Mouse (Mus musculus) splenic B cell, adult 2 months (primary cell): ENCODE measurements around the gene Cep170b.
A peak's percentile ranks its signal among the peaks of the same experiment; 100 is the strongest.

Source experiments
- DNase-seq: peaks from one replicate; pipeline ENCODE4 v3.0.0-alpha.2; 2011; ENCODE audit warnings: low read depth, low spot score
- H3K27me3 ChIP-seq: 2 replicates; pipeline ENCODE4 v1.6.1; 2012; ENCODE audit warnings: mild to moderate bottlenecking, low read length, moderate library complexity, mixed read lengths; ENCODE audit not compliant: control insufficient read depth, poor library complexity, insufficient read depth, severe bottlenecking
- H3K36me3 ChIP-seq: 2 replicates; pipeline ENCODE4 v1.6.1; 2012; ENCODE audit warnings: mild to moderate bottlenecking, low read length, moderate library complexity, mixed read lengths; ENCODE audit not compliant: control insufficient read depth, poor library complexity, insufficient read depth, severe bottlenecking

The Cep170b gene

DNA sequence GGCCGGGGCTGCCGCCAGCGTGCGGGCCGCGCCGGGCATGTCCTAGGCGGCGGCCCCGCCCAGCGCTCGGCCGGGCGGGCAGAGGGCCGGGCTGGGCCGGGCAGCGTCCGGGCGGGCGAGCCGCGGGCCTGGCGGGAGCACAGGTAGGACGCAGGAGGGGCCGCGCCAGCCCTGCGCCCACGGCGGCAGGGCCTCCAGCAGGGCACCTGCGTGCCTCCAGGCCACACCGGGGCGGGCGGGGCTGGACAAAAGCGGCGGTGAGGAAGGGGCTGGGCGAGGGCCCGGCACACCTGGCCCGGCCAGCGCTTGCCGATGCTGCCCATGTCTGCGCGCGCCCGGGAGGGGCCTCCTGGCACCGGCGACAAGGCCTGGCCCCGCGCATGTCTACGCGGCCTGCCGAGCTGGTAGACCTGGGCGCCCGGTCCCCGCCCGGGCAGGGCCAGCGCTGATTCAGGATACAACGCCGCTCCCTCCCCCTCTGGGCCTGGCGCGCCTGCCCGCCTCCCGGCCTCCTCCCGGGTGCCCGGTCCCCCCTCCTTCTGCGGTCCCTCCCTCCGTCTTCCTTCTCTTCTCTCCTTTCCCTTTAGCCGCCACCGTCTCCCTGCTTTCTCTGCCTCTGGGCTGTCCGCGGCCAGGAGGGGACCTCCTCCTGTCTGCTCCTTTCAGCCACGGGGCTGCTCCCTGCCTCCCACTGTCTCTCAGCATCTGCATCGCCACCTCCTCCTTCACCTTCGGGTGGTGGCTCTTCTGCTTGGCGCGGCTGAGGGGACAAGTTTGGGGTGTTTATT lies 2.2 kb downstream of the Cep170b start:
- Histone ChIP-seq H3K36me3 (no peaks in the 10 kb centered on the region), H3K27me3 (no peaks in the 10 kb centered on the region)
- DNase-seq, result peak; percentile 27

DNA sequence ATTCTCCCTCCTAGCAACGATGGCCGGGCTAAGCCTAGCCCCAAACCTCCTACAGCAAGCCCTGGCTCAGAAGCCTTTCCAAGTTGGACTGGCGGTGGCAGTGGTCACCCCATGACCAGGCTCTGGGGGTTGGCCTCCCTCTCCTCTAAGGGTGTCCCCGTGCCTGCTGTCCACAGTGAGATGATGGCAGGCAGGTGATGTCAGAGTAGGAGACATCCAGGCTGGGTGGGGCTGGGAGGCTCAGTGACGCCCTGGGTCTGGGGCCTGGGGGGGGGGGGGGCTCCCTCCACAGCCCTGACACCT lies 2.7 kb downstream of the Cep170b start:
- no peak for DNase-seq
- no peaks in the 10 kb centered on the region for H3K36me3 ChIP-seq
- H3K27me3 ChIP-seq, result no peaks in the 10 kb centered on the region

DNA sequence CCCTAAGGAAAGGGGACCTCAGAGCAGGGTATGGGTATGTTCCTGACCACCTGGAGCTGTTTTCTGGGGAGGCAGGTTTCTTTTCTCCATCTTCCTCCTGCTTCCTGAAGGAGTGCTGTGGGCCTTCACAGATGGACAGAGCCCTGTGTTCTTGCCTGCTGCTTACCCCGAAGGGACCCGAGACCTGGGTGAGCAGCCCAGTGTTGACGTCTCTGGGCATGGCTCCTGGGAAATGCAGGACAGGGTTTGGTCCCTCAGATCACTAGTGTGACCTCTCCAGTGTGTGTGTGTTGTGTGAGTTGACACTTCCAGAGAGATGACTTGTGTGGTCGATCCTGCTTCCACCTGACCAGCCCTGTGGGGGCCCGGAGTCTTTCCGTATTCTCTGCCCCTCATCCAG lies 3.2 kb downstream of the Cep170b start:
- no peak for DNase-seq
- H3K36me3 ChIP-seq, result no peaks in the 10 kb centered on the region

DNA sequence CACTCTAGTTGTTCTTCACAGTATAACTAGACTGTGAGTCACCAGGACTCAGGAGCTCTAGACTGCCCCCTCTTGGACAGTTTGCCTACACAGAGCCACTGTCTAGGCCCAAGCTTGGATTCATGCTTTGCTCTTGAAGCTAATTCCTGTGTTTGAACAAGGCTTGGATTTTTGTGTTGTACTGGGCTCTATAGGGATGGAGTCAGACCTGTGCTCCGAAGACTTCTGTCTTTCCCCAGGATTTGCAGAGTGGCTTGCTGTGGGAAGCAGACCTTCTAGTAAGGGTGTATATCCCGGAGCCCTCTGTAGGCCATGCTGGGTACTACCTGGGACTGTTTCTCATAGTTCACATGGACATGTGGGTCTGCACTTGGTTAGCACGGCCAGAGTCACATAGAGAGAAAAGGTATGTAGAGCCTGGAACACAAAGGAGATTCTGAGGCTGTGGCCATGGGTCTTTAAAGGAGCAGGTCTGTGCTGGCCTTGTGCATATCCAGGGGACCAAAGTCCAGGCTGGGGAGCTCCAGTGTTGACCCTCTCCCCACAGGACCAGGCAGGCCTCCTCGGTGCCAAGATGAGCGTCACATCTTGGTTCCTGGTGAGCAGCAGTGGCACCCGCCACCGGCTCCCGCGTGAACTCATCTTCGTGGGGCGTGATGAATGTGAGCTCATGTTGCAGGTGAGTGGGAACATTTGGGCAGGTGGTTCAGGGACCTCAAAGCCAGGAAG lies 4.0 kb downstream of the Cep170b start:
- DNase-seq, result peak; percentile 82
- Histone ChIP-seq H3K36me3 (no peaks in the 10 kb centered on the region), H3K27me3 (no peaks in the 10 kb centered on the region)

More for the DNA sequence above, 3.2 kb downstream of the Cep170b start:
- no peaks in the 10 kb centered on the region for H3K27me3 ChIP-seq

DNA sequence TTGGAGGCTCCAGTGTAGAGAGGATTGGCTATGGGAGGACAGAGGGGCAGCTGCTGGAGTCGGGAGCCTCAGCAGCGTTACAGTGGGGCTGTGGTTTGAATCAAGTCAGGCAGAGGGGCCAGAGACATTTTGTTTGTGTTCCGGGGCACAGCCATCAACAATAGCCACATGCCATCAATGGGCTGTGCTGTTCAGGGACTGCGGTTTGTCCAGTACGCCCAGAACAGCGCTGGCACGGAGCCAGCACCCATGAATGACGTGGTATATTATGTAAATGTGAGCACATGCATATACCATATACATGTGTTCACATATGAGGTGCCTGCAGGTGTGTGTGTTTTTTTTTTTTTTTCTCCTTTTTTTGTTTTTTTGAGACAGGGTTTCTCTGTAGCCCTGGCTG lies 7.5 kb downstream of the Cep170b start:
- no peak for DNase-seq
- H3K27me3 ChIP-seq, result no peaks in the 10 kb centered on the region
- H3K36me3 ChIP-seq, result no peaks in the 10 kb centered on the region

DNA sequence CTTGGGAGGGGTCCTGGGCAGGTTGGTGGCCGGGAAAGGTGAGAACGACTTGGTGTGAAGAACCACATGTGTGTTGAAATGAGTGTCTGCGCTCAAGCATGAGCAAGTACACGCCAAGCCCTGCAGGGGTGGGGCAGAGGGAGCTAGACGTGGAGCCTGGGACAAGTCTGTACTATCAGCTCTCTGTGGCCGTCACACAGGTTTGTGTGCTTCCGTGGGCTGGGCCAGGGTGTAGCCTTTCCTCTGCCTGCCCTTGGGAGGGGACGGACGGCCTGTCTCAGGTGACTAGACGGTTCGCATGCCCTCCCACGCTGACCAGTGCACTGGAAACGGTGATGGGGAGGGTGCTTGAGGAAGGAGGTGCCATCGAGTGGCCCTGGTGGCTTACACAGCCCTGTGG lies 10.6 kb downstream of the Cep170b start:
- no peaks in the 10 kb centered on the region for H3K36me3 ChIP-seq
- no peak for DNase-seq
- H3K27me3 ChIP-seq, result no peaks in the 10 kb centered on the region

DNA sequence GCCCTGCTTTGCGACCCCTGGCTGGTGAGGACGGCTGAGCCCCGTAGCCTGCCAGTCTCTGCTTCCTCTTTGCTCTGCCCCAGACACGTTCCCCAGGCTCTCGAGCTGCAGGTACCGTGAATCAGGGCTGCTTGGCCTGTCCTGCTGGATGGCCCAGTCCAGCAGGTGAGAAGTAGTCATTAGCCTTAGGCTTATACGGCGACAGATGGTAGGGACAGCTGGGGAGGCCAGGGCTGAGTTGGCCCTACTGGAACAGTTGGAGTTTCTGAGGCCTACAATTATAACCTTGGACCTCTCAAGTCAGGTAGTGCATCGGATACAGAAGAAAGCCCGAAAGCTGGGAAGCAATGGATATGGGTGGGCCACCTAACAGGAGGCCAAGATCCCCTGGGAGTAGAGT lies 12.3 kb downstream of the Cep170b start:
- H3K27me3 ChIP-seq, result no peaks in the 10 kb centered on the region
- DNase-seq, result no peak
- peaks cover 2% of the 10 kb centered on the region; the same call in 1 of the 2 replicates for H3K36me3 ChIP-seq

DNA sequence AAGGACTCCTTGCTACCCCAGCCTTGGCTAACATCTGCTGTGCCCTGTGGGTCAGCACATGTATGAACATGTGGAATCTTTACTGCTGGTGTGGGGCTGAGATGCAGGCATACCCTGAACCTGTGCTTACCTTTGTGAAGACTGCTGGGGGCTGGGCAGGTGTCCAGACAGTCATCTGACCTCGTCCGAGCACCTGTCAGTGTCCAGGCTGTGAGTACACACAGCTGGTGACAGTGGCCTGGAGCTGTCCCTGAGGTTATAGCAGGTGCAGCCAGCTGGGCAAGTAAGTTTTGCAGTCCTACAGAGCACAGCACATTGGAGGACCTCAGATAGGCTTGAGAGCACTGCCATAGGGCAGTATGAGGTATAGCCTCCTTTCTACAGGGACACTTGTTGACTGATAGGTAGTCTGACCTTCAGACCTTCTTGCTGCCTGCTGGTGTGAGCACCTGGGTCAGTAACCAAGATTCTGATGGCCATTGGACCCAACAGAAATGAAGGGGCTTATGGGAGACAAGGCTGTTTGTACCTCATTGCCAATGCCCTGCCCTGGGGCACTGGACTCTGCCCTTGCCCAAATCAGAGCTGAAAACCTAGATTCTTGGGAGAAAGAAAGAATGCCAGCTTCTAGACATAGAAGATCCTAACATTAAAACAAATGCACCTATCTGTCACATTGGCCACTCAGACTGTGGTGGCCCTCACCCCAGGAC lies 14.0 kb downstream of the Cep170b start:
- no peaks in the 10 kb centered on the region for H3K27me3 ChIP-seq
- DNase-seq, result no peak
- H3K36me3 ChIP-seq, result peaks cover 2% of the 10 kb centered on the region; the same call in 1 of the 2 replicates

DNA sequence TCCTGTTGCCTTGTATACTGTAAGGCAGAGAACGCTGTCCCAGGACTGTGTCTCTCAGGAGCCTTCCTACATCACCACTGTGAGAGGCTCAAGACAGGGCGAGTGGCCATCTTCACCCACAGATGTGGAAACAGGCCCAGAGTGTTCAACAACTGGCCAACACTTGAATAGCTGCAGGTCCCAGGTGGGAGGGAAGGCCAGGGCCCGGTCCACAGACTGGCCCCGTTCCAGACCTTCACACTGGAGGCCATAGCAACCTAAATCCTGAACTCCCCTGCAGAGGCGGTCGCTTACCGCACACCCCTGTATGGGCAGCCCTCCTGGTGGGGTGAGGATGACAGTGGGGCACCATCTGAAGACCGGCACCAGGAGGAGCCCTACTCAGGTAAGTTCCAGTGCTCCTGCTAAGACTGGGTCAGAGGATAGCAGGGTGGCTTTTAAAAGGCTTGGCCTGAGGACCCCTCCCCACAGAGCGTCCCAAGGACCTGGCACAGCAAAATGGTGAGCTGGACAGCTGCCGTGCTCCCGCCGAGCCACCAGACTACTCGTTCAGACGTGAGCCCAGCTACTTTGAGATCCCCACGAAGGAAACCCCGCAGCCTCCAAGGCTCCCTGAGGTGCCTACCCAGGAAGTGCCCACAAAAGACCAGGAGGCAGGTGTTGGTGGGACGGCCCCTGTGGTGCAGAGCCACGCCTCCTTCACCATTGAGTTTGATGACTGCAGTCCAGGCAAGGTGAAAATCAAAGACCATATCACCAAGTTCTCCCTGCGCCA lies 14.8 kb downstream of the Cep170b start:
- Histone ChIP-seq H3K36me3 (peaks cover 2% of the 10 kb centered on the region; the same call in 1 of the 2 replicates), H3K27me3 (no peaks in the 10 kb centered on the region)
- DNase-seq, result no peak

DNA sequence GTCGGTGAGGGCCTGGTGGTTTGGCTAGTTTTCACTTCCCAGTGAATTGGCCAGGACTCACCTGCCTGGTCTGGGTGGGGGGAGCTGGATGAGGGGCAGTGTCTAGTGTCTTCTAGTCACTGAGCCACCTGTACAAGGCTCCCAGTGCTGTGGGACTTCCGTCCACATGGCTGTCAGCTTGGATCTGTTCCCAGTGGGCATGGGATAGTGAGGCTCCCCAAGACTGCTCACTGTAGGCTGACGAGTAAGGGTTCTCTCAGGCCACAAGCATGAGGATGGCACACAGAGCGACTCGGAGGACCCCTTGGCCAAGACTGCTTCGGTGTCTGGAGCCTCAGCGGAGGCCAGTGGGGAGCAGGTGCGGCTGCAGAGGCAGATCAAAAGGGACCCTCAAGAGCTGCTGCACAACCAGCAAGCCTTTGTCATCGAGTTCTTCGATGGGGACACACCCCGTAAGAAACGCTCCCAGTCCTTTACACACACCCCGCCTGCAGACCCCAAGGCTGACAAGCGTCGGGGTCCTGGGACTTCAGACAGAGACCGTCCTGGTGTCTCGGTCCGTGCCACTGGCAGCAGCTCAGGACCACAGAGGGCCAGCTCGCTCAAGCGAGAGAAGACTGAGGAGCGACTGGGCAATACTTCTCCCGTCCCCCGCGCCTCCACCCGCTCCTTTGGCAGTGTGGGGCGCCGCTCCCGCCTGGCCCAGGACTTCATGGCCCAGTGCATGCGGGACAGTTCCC lies 15.8 kb downstream of the Cep170b start:
- DNase-seq, result no peak
- Histone ChIP-seq H3K36me3 (peaks cover 2% of the 10 kb centered on the region; the same call in 1 of the 2 replicates), H3K27me3 (no peaks in the 10 kb centered on the region)

DNA sequence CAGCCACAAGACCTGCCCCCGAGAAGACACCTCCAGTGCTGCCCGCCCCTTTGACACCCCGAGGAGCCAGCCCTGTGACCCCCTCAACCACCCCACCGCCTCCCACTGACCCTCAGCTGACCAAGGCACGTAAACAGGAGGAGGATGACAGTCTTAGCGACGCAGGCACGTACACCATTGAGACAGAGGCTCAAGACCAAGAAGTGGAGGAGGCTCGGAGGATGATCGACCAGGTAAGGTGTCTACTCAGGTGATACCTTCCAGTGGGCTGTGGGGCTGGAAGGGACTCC lies 16.3 kb downstream of the Cep170b start:
- Histone ChIP-seq H3K36me3 (peaks cover 2% of the 10 kb centered on the region; the same call in 1 of the 2 replicates), H3K27me3 (no peaks in the 10 kb centered on the region)
- DNase-seq, result no peak

DNA sequence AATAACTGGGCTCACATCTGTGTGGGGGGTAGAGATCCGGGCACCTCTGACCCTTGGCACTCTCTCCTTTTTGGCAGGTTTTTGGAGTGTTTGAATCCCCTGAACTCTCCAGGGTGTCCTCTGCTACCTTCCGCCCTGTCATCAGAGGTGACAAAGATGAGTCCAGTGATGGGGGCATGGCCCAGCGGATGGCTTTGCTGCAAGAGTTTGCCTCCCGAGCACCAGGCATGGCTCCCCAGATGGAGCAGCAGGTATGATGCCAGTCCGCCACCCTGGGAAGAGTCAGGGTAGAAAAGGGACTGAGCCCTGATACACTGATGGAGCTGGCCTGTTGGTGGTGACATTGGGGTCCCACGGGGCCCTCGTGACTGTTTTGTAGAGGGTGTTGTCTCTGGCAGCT lies 16.8 kb downstream of the Cep170b start:
- peaks cover 2% of the 10 kb centered on the region; the same call in 1 of the 2 replicates for H3K36me3 ChIP-seq

DNA sequence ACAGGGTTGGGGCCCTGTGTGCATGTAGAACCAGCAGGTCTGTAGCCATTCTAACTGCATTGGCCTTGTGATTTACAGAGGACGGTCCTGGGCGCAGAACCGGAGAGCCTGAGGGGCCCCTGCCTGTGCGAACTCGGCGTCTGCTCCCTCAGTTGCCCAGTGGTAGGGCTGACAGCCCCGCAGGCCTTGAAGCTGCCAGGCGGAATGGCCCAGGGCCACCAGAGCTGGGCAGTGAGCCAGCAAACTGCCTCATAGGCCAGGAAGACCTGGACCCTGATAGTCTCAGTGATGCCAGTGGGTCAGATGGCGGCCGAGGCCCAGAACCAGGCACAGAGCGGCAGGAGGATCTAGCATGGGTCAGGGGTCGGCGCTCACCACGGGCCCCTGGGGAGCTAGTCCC lies 17.5 kb downstream of the Cep170b start:
- H3K27me3 ChIP-seq, result no peaks in the 10 kb centered on the region
- no peak for DNase-seq
- peaks cover 2% of the 10 kb centered on the region; the same call in 1 of the 2 replicates for H3K36me3 ChIP-seq

More for the DNA sequence above, 16.8 kb downstream of the Cep170b start:
- no peak for DNase-seq
- no peaks in the 10 kb centered on the region for H3K27me3 ChIP-seq
